Comparison of ENCODE assay signal across 8 mouse cellular contexts in genomic region chr6:39574555-39574869, GRCm38 (mm10). TPM values are rescaled to one million over a fixed set of nuclear protein-coding genes. Genes with fewer than 3 reads are reported as not detected.
DNase-seq lines count a peak whose midpoint lies in the region; ATAC-seq lines count a peak whose summit lies in the region.

No protein-coding gene starts in this region.

- H3K4me2 ChIP-seq in forebrain, embryonic 15.5 days (replicated peaks) = peak overlapping the region; percentile 61

- H3K9me3 ChIP-seq in forebrain, embryonic 15.5 days = no peaks in the 10 kb centered on the region
- H3K9me3 ChIP-seq in midbrain, embryonic 10.5 days (replicated peaks) = no peaks in the 10 kb centered on the region

- WGBS in forebrain, embryonic 15.5 days = 23% methylated on average over 10 of the region's 10 CpGs
- 24% methylated on average over 10 of the region's 10 CpGs for WGBS in midbrain, embryonic 10.5 days

- peak overlapping the region; percentile 94 for H3K9ac ChIP-seq in forebrain, embryonic 15.5 days (replicated peaks)

- ATAC-seq in cerebellum, adult (ENCODE audit: insufficient number of reproducible peaks, low FRiP score, low TSS enrichment) = peak; percentile 32; the same call in 1 of the 2 replicates
- peak; percentile 21; the same call in 1 of the 2 replicates for ATAC-seq in forebrain, embryonic 15.5 days (replicated peaks)
- ATAC-seq in CD4-positive, CD25-positive, alpha-beta regulatory T cell, adult 4 months = no peak

- H3K4me1 ChIP-seq in forebrain, embryonic 15.5 days = peaks cover 19% of the 10 kb centered on the region
- peaks cover 18% of the 10 kb centered on the region for H3K4me1 ChIP-seq in midbrain, embryonic 10.5 days

- no peak for DNase-seq in cerebellum, postnatal 4 days (ENCODE audit: low spot score in 2 of 2)
- DNase-seq in ZHBTc4 (ENCODE audit: low read depth, low spot score) = peak; percentile 22
- peak; percentile 43 for DNase-seq in kidney, adult 18-20 months
- DNase-seq in midbrain, embryonic 10.5 days (ENCODE audit: low spot score) = no peak
- DNase-seq in left cerebral cortex, adult 11 months (ENCODE audit: low spot score) = no peak

- H3K36me3 ChIP-seq in forebrain, embryonic 15.5 days = peaks cover 5% of the 10 kb centered on the region
- H3K36me3 ChIP-seq in midbrain, embryonic 10.5 days = peaks cover 16% of the 10 kb centered on the region

- H3K27ac ChIP-seq in forebrain, embryonic 15.5 days (replicated peaks) = peak overlapping the region; percentile 95
- peak overlapping the region; percentile 92 for H3K27ac ChIP-seq in midbrain, embryonic 10.5 days (replicated peaks)

- no peaks in the 10 kb centered on the region for H3K27me3 ChIP-seq in forebrain, embryonic 15.5 days
- 0 out of 2 replicates have a peak, but pooled peaks cover 6% of the 10 kb centered on the region for H3K27me3 ChIP-seq in midbrain, embryonic 10.5 days (ENCODE audit: low read depth, poor library complexity, severe bottlenecking)

- peak overlapping the region; percentile 87 for H3K4me3 ChIP-seq in forebrain, embryonic 15.5 days
- peak overlapping the region; percentile 85 for H3K4me3 ChIP-seq in midbrain, embryonic 10.5 days

RNA-seq across cellular contexts. Expression of gene Adck2, which starts 0.8 kb away (rescaled TPM):
- 49.4 and 55.6 TPM in 2 replicates for polyA plus RNA-seq in forebrain, embryonic 15.5 days (2015; fragmentation: Nextera tagmentation; extraction: Ambion mirVana)
- polyA plus RNA-seq in midbrain, embryonic 10.5 days (2016; fragmentation: Nextera tagmentation; extraction: Ambion mirVana) = 26.6 and 28.4 TPM in 2 replicates
- polyA plus RNA-seq in CD4-positive, CD25-positive, alpha-beta regulatory T cell, adult 4 months (2017; shearing (Covaris generic)) = 10 to 100 TPM; 27.8 to 29.7 TPM

RNA-seq across cellular contexts. Expression of gene Gm42420, which starts 11.0 kb away (rescaled TPM):
- 2.0 TPM in 1 of 2 replicates, not detected in the other for polyA plus RNA-seq in forebrain, embryonic 15.5 days (2015; fragmentation: Nextera tagmentation; extraction: Ambion mirVana)
- 0.57 and 1.3 TPM in 2 replicates for polyA plus RNA-seq in midbrain, embryonic 10.5 days (2016; fragmentation: Nextera tagmentation; extraction: Ambion mirVana)
- polyA plus RNA-seq in CD4-positive, CD25-positive, alpha-beta regulatory T cell, adult 4 months (2017; shearing (Covaris generic)) = not detected

RNA-seq across cellular contexts. Expression of gene Dennd2a, which starts 16.8 kb away (rescaled TPM):
- polyA plus RNA-seq in forebrain, embryonic 15.5 days (2015; fragmentation: Nextera tagmentation; extraction: Ambion mirVana) = 14.2 and 14.6 TPM in 2 replicates
- polyA plus RNA-seq in midbrain, embryonic 10.5 days (2016; fragmentation: Nextera tagmentation; extraction: Ambion mirVana) = 42.3 and 50.6 TPM in 2 replicates
- under 1 TPM in 1 of 2 experiments, not detected in 1; 0.65 TPM for polyA plus RNA-seq in CD4-positive, CD25-positive, alpha-beta regulatory T cell, adult 4 months (2017; shearing (Covaris generic))

RNA-seq across cellular contexts. Expression of gene Ndufb2, which starts 17.9 kb away (rescaled TPM):
- 333 and 354 TPM in 2 replicates for polyA plus RNA-seq in forebrain, embryonic 15.5 days (2015; fragmentation: Nextera tagmentation; extraction: Ambion mirVana)
- polyA plus RNA-seq in midbrain, embryonic 10.5 days (2016; fragmentation: Nextera tagmentation; extraction: Ambion mirVana) = 282 and 288 TPM in 2 replicates
- polyA plus RNA-seq in CD4-positive, CD25-positive, alpha-beta regulatory T cell, adult 4 months (2017; shearing (Covaris generic)) = 10 to 100 TPM; 46.2 to 69.9 TPM

Comparison
In these comparisons a context has a peak if more than half of its experiments do, and no peak if none do; other contexts are left out.
1. DNase-seq: peak in ZHBTc4 (single experiment) and kidney, adult 18-20 months (single experiment); none in cerebellum, postnatal 4 days (0 of 2), midbrain, embryonic 10.5 days (single experiment) and left cerebral cortex, adult 11 months (single experiment).